Mouse (Mus musculus) testis, adult 2 months (tissue): ENCODE data around the gene Gnb2.

Source experiments
- CTCF ChIP-seq: fragments of 200-500 bp; IDR thresholded peaks from 2 replicates; pipeline ENCODE4 v1.5.1; 2012; ENCODE audit warnings: low read depth, mild to moderate bottlenecking, inconsistent platforms, low read length, moderate library complexity; ENCODE audit not compliant: control insufficient read depth, insufficient read depth, insufficient replicate concordance
- POLR2A ChIP-seq: fragments of 200-500 bp; IDR thresholded peaks from 2 replicates; pipeline ENCODE4 v1.6.1; 2012; ENCODE audit warnings: low read depth, mild to moderate bottlenecking, inconsistent platforms, low read length, moderate library complexity; ENCODE audit not compliant: control insufficient read depth

- TF ChIP-seq POLR2A (no peak), CTCF (no peak)
These were observed 5.9 kb downstream of the Gnb2 start for GRCm38 (mm10) chr5:137527413-137527812.
